Mouse (Mus musculus) heart, adult 11 months (tissue): ENCODE results near the gene Eea1.
"Not testable (repeated sequence)": the region's sequence is repeated elsewhere in the genome, so short reads cannot be mapped to it uniquely, and the experiment has no call there.

Experiments
- DNase-seq: peaks from one replicate; pipeline ENCODE4 v3.0.0; 2022

The Eea1 gene

DNA sequence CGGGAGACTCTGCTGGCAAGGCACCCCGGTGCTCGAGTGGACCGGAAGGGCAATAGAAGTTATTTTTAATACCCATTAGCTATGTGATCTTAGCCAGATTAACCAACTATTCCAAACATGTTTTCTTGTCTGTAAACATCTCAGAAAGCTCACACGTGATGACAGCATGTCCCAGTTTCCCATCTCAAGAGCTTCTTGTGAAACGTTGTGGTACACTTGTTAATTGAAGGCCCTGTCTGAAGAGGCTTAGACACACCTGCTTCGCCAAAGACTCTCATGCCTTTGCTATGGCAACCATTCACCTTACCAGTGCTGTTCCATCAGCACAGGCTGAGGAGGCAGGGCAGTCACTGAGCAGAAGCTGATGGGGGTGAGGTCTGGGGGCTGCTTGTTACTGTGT, 133.9 kb downstream of the Eea1 start:
- DNase-seq: no peak

DNA sequence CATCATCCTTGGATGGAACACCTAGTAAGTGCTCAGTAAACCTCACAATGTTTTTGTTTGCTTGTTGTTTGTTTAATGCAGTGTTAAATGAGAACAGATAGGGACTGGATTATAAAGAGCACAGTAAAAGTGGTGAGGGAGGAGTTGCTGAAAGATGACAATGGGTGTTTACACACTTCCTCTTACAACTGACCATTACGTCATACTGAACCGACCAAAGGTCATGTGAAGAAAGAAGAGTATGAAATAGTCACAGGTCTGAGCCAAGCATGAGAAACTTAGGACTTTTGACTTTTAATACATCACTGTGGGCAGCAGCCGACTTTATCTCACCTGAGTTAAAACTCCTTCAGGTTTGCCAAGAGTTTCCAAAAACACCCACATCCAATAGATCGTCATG, 135.0 kb downstream of the Eea1 start:
- no peak for DNase-seq

GRCm38 (mm10) chr10:96075880-96076279, 135.4 kb downstream of the Eea1 start:
- peak; percentile 94 for DNase-seq

DNA sequence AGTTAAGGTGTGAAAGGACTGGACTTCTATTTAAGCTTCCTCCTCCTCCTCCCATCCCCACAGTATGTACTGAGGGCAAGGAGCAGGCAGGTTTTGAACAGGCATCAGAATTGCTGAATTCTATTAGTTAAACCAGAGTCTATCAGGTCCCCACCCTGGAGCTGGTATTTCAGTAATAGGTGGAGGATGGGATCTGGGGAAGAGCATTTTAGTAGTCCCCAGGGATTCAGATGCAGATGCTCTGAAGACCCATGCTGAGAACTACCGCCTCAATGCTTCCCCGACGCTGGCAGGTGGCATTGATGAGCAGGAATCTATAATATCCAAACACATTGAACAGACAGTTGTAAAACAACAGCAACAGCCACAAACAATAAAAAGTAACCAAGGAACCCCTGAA, 136.0 kb downstream of the Eea1 start:
- DNase-seq: no peak

DNA sequence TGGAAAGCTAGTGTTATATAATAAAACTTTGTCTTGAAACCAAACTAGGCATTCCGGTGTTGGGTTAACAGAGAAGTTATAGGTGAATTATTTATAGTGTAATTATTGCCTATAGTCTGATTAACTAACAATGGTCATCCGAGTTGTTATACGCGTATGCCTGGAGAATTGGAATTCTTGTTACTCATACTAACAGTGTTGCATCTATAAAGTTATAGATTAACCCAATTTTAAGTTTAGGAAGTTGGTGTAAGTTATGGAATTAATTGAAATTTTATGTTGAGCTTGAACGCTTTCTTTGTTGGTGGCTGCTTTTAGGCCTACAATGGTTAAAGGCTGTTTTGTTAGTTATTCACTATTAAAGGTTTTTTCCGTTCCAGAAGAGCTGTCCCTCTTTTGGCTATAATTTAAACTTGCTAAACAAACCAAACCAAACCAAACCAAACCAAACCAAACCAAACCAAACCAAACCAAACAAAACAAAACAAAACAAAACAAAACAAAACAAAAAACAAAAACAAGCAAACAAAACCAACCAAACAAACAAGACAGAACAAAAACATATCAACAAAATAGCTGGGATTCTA, 137.1 kb downstream of the Eea1 start:
- DNase-seq: not testable (repeated sequence)

DNA sequence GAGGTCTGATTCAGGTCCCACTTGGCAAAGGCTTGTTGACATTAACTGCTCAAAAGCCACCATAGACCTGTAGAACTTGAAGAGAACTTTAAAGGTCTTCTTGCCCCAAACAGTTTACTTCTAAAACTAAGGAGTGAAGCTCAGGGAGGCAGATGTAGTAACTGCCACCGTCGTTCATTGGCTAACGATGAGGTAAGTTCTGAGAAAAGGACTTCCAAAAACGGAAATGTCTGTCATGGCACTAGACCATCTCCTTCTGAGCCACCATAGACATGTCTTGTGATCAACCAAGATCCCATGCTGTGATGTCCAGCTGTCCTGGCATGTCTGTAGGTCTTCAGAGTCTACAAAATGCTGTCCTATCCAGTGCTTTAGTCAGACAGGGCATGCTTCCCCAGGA, 139.4 kb downstream of the Eea1 start:
- DNase-seq: no peak

GRCm38 (mm10) chr10:96080440-96081381, 140.3 kb downstream of the Eea1 start:
- DNase-seq: peak; percentile 81

DNA sequence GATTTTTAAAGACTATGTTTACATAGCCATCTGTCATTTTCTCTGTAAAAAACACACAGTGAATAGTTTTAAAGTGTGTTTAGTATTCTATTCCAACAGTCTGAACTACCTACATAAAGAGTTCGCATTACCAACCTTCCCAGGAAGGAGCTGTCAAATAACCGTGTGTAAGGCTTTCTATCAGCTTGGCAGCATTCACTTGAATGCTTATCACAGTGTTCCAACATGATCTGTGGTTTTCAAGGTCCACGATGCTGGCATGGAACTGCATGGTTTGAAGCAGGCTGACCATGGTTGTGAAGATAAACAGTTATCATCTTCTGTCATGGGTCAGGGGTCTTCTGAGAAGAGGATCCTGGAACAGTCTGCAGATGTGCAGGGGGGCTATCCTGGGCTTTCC, 141.8 kb downstream of the Eea1 start:
- DNase-seq: no peak

DNA sequence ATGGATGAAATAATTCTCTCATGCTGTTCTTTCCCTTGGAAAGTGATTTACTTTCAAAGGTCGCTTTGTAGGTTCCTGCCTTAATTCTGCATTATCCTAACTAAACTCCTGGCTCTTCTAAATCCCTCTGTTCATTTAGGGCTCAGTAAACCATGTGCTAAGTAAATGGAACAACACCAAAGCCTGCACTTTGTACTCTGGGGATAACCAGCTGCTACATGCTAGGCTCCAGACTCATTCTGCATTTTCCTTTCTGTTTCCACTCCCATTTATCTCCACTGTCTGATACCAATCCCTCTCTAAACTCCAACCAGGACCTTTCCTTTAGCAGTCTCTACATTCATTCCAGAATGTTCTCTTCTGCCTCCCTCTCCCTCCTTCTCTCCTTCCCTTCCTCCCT, 149.3 kb downstream of the Eea1 start:
- no peak for DNase-seq

DNA sequence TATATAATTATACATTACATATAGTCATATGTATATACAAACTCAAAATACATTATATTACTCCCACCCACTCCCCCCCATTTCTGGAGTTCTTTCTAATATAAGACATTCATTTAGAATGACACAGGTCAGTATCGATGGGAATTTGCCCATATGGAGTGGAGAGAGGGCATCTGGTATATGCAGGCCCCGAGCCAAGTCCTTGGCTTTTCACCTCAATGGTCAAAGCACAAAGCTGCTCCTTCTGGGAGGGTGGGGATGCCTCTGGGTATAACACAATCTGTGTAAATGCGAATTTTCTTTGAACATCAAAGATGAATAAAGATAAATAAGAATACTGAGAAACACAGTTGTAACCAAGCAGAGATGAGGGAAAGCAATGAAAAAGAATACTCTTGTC, 149.9 kb downstream of the Eea1 start:
- DNase-seq: peak; percentile 37

GRCm38 (mm10) chr10:96093890-96094531, 153.6 kb downstream of the Eea1 start:
- no peak for DNase-seq

DNA sequence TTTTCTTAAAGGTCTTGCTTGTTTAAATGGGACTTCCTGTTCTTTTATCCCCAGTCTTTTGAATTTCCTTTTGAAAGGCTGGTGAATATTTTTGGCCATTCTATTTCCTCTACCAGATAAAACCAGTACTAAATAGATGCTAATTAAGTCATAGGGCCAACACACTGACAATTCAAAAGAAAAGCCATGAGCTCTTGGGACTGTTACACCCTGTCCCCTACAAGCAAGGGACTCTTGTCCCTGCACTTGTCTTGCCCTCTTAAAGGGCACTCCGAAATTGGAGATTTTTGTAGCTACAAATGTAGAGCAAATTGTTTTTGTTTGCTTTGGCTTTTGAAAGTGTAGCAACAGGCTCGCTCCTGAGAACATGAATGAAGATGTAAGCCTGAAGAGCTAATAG, 154.1 kb downstream of the Eea1 start:
- no peak for DNase-seq
